Mouse (Mus musculus) neural tube, embryonic 13.5 days (tissue): Measurements from ENCODE around the gene Dach1. TPM values are rescaled to one million over a fixed set of nuclear protein-coding genes. Genes with fewer than 3 reads are reported as not detected.

Source experiments
- ATAC-seq: fragments of 200-750 bp; cut with Nextera tagmentation; 2 replicates; pipeline ENCODE4 v1.8.0; 2017; ENCODE audit warnings: low read depth, mild to moderate bottlenecking, moderate TSS enrichment, moderate library complexity
- H3K27ac ChIP-seq: fragments of 300-500 bp; sonication (generic); replicated peaks from 2 replicates; pipeline ENCODE4 v1.5.1; 2015; ENCODE audit warnings: moderate library complexity, mild to moderate bottlenecking, inconsistent platforms
- H3K27me3 ChIP-seq: fragments of 300-500 bp; sonication (generic); 2 replicates; pipeline ENCODE4 v1.6.1; 2015; ENCODE audit warnings: mild to moderate bottlenecking, inconsistent platforms
- H3K36me3 ChIP-seq: fragments of 300-500 bp; sonication (generic); 2 replicates; pipeline ENCODE4 v1.6.1; 2015; ENCODE audit warnings: mild to moderate bottlenecking, inconsistent platforms
- H3K4me1 ChIP-seq: fragments of 300-500 bp; sonication (generic); replicated peaks from 2 replicates; pipeline ENCODE4 v1.6.1; 2015; ENCODE audit warnings: inconsistent platforms
- H3K4me2 ChIP-seq: fragments of 300-500 bp; sonication (generic); 2 replicates; pipeline ENCODE4 v1.6.1; 2015; ENCODE audit warnings: inconsistent platforms, mild to moderate bottlenecking, moderate library complexity
- H3K4me3 ChIP-seq: fragments of 300-500 bp; sonication (generic); 2 replicates; pipeline ENCODE4 v1.5.1; 2015; ENCODE audit warnings: mild to moderate bottlenecking, inconsistent platforms
- H3K9ac ChIP-seq: fragments of 300-500 bp; sonication (generic); 2 replicates; pipeline ENCODE4 v1.6.1; 2015; ENCODE audit warnings: moderate library complexity, mild to moderate bottlenecking, inconsistent platforms
- H3K9me3 ChIP-seq: fragments of 300-500 bp; sonication (generic); 2 replicates; pipeline ENCODE4 v1.6.1; 2016; ENCODE audit warnings: inconsistent platforms
- WGBS: fragments of 180-500 bp; shearing (Covaris S2); methylation state at CpG from one replicate; pipeline ENCODE4 v1.1.7; 2015; 5-methylcytosine and 5-hydroxymethylcytosine counted together
- polyA plus RNA-seq: library from polyadenylated mRNA; unstranded; fragments of >200 nt; fragmentation: Nextera tagmentation; extraction: Ambion mirVana; gene quantifications from 2 replicates; pipeline ENCODE4 v1.2.1, GENCODE M21; 2015

The Dach1 gene
- polyA plus RNA-seq, 1 experiment from 2014 or later: 18.7 TPM

- 77% methylated on average over 2 of the region's 2 CpGs for WGBS
- H3K4me2 ChIP-seq: no peak overlapping the region
- H3K9ac ChIP-seq: no peak overlapping the region
- no peak overlapping the region for H3K4me3 ChIP-seq
- ATAC-seq: no peak
- no peaks in the 10 kb centered on the region for H3K4me1 ChIP-seq
- no peaks in the 10 kb centered on the region for H3K36me3 ChIP-seq
- H3K9me3 ChIP-seq: peaks cover 7% of the 10 kb centered on the region; the same call in 1 of the 2 replicates
- H3K27me3 ChIP-seq: no peaks in the 10 kb centered on the region
- H3K27ac ChIP-seq: no peak overlapping the region
These were observed 395.3 kb downstream of the Dach1 start for GRCm38 (mm10) chr14:97774135-97774767.

DNA sequence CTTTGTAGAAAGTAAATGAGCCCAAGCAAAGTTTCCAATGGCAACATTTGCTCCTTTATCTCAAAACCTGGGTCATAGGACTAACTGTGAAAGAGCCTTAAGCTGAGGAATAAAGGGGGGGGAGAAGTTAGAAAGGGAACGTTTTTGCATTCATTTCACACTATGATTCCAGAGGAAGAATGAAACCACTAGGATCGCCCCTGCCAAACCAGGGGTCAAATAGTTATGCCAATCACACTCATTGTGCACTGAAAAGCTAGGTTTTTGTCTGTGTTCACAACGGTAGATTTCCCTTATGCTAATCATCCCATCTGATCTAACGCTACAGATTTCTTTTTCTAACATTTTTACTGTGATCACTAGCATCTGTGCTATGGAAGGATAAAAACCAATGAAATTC, 415.2 kb downstream of the Dach1 start:
- H3K4me3 ChIP-seq: no peak overlapping the region
- no peak for ATAC-seq
- 29% methylated on average over 4 of the region's 4 CpGs for WGBS
- H3K4me2 ChIP-seq: no peak overlapping the region
- no peaks in the 10 kb centered on the region for H3K36me3 ChIP-seq
- H3K27ac ChIP-seq: no peak overlapping the region
- no peak overlapping the region for H3K9ac ChIP-seq
- no peaks in the 10 kb centered on the region for H3K9me3 ChIP-seq
- H3K4me1 ChIP-seq: 0 out of 2 replicates have a peak, but pooled peaks cover 3% of the 10 kb centered on the region
- H3K27me3 ChIP-seq: no peaks in the 10 kb centered on the region

- Histone ChIP-seq H3K27me3 (no peaks in the 10 kb centered on the region), H3K4me2 (no peak overlapping the region), H3K9me3 (no peaks in the 10 kb centered on the region), H3K4me1 (0 out of 2 replicates have a peak, but pooled peaks cover 3% of the 10 kb centered on the region), H3K36me3 (no peaks in the 10 kb centered on the region), H3K27ac (no peak overlapping the region), H3K4me3 (no peak overlapping the region), H3K9ac (no peak overlapping the region)
- no peak for ATAC-seq
- WGBS: 35% methylated on average over 2 of the region's 2 CpGs
These were observed 415.6 kb downstream of the Dach1 start for GRCm38 (mm10) chr14:97753973-97754372.

DNA sequence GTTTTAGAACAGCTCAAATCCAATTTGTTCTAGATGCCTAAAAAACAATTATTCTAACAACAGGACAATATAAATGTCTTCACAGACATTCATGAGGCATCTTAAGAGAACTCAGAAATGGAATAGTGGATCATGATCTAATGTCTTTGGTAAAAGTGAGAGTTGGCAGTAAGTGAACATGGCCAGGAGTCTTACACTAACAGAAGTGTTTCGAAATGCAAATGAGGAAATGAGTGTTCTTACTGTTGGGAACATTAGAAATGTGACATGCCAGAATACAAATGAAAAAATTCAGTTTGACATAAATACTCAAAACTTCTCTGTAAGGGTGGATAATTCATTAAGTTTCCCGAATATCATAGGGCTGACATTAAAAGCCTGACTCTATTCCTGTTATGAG, 426.3 kb downstream of the Dach1 start:
- Histone ChIP-seq H3K4me2 (no peak overlapping the region), H3K9ac (no peak overlapping the region), H3K36me3 (no peaks in the 10 kb centered on the region), H3K27ac (no peak overlapping the region), H3K27me3 (no peaks in the 10 kb centered on the region), H3K9me3 (no peaks in the 10 kb centered on the region), H3K4me3 (no peak overlapping the region), H3K4me1 (no peaks in the 10 kb centered on the region)
- ATAC-seq: no peak
- WGBS: 87% methylated on average over 2 of the region's 2 CpGs

GRCm38 (mm10) chr14:97742785-97743184, 426.8 kb downstream of the Dach1 start:
- H3K4me3 ChIP-seq: no peak overlapping the region
- H3K4me2 ChIP-seq: no peak overlapping the region
- 45% methylated on average over 4 of the region's 4 CpGs for WGBS

More at GRCm38 (mm10) chr14:97742785-97743184, 426.8 kb downstream of the Dach1 start:
- no peaks in the 10 kb centered on the region for H3K4me1 ChIP-seq
- no peaks in the 10 kb centered on the region for H3K27me3 ChIP-seq
- no peak overlapping the region for H3K9ac ChIP-seq
- no peaks in the 10 kb centered on the region for H3K9me3 ChIP-seq
- H3K36me3 ChIP-seq: no peaks in the 10 kb centered on the region
- H3K27ac ChIP-seq: no peak overlapping the region
- no peak for ATAC-seq
